24 mouse cellular contexts compared by ENCODE assay signal in genomic region chr4:96825540-96826045, GRCm38 (mm10). TPM values are rescaled to one million over a fixed set of nuclear protein-coding genes. Genes with fewer than 3 reads are reported as not detected.
"Had no signal": no experiment of that assay in that cellular context is flagged by ENCODE, and none has a peak within 500 bp of the region (broad histone marks: within the 10 kb centered on the region; RNA-seq: fewer than 3 reads in every experiment).

No protein-coding gene starts in this region.

- H3K27me3 ChIP-seq: neural tube, embryonic 13.5 days; neural tube, embryonic 15.5 days; stomach, embryonic 15.5 days had no signal

- H3K9ac ChIP-seq: neural tube, embryonic 13.5 days; neural tube, embryonic 15.5 days; stomach, embryonic 15.5 days had no signal

- DNase-seq: retina, postnatal 1 day; right cerebral cortex, adult 18-20 months; right cerebral cortex, postnatal 14 days; right cerebral cortex, postnatal 25 days; right cerebral cortex, postnatal 4 days; spleen, adult 18-20 months; thymus, adult 18-20 months; thymus, adult 2 months; thymus, postnatal 14 days; thymus, postnatal 25 days; thymus, postnatal 36 days; thymus, postnatal 4 days had no signal

- H3K27ac ChIP-seq: neural tube, embryonic 13.5 days; neural tube, embryonic 15.5 days; stomach, embryonic 15.5 days; stomach, postnatal 0 days had no signal

- H3K4me2 ChIP-seq: neural tube, embryonic 13.5 days; neural tube, embryonic 15.5 days; stomach, embryonic 15.5 days had no signal

- H3K9me3 ChIP-seq: neural tube, embryonic 13.5 days; neural tube, embryonic 15.5 days; stomach, embryonic 15.5 days had no signal

- H3K4me3 ChIP-seq: neural tube, embryonic 13.5 days; neural tube, embryonic 15.5 days; stomach, embryonic 15.5 days had no signal

- H3K36me3 ChIP-seq: neural tube, embryonic 13.5 days; neural tube, embryonic 15.5 days; stomach, embryonic 15.5 days had no signal

- H3K4me1 ChIP-seq: neural tube, embryonic 13.5 days; neural tube, embryonic 15.5 days; stomach, embryonic 15.5 days had no signal

RNA-seq across cellular contexts. Expression of gene Gm12695, which starts 40.6 kb away (rescaled TPM):
- total RNA-seq: neutrophil, adult 5-6 weeks had no signal
- polyA plus RNA-seq: neural tube, embryonic 13.5 days; neural tube, embryonic 14.5 days; neural tube, embryonic 15.5 days; small intestine, adult 2 months; spleen, adult 2 months; stomach, embryonic 14.5 days; stomach, embryonic 16.5 days; stomach, postnatal 0 days; thymus, adult 2 months; thymus, postnatal 0 days; urinary bladder, adult 2 months had no signal
